Mouse (Mus musculus): ENCODE data around the gene Rpl26.

Rpl26 gene

DNA sequence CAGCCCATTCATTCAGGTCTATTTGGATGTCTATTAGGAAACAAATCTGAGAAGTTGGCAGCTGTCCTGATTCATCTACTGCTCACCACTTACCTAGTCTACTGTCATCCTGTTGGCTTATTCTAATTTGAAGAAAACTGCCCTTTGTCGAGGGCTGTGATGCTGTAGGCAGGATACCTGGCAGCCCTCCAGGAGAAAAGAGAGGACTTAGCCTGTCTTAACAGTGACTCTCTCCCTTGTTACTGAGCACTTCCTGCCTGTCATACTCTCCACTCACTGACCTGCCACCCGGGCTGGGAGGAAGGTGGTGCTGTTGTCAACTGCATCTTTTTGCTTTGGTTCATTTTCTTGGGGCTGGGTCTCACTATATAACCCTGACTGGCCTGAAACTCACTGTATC lies 10.8 kb upstream of the Rpl26 start:
- DNase-seq (ENCODE audit: low spot score) = no peak

DNA sequence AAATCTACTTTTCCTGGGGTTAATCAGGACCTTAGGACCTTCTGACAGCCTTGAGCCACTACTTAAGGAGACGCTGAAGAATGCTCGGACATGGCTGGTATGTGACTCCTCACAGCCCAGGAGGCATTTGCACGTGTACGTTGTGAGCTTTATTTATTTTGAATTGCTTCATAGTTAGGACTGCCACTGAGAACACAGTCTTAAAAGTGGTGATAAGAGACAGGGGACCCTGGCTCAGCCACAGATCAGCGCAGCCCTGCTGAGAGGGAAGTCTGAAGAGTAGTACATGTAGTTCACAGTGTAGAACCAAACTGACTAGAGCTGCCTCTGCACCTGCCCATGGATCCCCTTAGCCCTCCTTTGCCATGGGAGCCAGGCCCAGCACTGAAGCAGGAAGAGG lies 9.6 kb upstream of the Rpl26 start:
- DNase-seq (ENCODE audit: low spot score) = no peak

DNA sequence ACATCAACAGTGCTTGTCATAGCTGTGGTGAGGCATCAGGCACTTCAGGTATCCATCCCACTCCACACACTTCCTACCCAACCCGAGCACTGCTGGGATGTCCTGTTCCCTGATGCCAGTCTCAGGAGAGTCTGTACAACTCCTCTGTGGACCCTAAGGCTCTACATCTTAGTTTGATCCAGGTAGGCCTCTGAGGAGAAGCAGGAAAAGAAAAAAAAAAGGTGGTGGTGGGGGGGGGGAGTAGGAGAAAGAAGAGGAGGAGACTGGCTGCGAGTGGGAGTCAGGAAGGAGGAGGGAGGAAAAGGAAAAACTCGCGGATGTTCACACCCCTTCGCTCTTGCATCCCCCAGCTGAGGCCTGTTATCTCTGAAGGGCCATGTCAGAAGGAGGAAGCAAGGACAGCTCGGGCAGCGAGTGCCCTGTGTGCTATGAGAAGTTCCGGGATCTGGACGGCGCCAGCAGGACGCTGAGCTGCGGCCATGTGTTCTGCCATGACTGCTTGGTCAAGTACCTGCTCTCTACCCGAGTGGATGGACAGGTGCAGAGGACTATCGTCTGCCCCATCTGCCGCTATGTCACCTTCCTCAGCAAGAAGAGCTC lies 9.1 kb upstream of the Rpl26 start:
- DNase-seq (ENCODE audit: low spot score) = no peak

DNA sequence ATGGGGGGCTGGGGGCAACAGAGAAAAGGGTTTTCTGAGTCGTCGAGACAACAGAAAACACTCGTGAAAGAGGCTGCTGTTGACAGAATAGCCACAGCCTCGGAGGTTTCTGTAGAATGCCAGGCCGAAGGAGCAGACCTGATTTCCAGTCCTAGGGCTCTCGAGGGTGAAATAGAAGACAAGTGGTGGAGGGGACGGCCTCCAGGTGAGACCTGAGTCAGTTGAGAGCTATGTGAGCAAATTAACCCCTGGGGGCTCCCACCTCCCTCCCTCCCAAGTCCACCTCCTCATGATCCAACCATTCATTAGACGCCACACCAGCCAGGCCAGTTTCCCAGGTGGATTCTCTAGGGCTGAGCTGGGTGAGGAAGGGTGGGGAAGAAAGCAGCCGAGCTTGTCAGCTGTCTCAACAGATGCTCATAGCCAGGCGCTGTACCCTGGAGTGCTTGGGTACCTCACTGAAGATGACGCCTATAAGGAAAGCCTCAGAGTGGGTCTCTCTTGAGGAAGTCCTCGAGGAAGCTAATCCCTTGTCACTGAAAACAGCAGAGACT lies 7.4 kb upstream of the Rpl26 start:
- DNase-seq (ENCODE audit: low spot score) = no peak

DNA sequence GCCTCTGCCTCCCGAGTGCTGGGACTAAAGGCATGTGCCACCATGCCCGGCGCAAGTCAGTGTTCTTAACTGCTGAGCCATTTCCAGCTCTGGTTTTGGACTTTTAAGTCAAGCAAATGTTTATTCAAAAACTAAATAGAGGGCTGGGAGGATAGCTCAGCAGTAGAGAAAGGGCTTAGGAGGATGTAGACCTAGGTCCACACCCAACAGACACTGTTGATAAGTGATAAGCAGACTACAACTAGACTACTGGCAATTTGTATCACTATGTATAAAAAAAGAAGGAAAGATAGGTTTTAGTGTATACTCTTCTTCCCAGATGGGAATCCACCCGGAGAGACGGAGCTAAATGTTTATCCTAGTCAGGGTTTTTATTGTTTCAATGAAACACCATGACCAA lies 5.1 kb upstream of the Rpl26 start:
- no peak for DNase-seq (ENCODE audit: low spot score)

DNA sequence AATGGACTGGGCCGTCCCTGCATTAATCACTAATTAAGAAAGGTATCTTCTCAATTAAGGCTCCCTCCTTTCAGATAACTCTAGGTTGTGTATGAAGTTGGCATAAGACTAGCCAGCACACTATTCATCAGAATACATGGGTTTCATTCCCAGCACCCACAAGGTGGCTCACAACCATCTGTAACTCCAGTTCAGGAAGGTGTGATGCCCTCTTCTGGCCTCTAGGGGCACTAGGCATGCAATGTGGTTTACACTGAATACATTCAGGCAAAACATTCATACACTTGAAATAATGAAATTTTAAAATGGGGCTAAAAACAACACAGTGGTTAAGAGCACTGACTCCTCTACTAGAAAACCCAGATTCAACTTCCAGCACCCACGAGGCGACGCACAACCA lies 4.3 kb upstream of the Rpl26 start:
- DNase-seq (ENCODE audit: low spot score) = no peak

DNA sequence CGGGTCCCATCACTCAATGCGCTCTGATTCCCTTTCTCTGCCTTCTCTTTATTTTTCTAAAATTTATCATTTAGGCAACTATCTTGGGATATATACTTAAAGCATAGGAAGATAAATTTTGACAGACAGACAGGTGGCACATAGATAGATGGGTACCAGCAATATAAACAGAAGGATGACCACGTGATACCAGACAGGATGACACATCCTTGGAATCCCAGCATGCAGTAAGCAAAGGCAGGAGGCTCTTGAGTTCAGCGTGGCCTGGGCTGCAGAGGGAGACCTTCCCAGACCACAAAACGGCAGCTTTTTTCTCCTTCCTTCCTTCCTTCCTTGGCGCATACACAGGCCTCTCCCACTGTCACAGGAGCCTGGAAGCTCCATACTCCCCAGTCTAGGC lies 3.5 kb upstream of the Rpl26 start:
- no peak for DNase-seq (ENCODE audit: low spot score)

DNA sequence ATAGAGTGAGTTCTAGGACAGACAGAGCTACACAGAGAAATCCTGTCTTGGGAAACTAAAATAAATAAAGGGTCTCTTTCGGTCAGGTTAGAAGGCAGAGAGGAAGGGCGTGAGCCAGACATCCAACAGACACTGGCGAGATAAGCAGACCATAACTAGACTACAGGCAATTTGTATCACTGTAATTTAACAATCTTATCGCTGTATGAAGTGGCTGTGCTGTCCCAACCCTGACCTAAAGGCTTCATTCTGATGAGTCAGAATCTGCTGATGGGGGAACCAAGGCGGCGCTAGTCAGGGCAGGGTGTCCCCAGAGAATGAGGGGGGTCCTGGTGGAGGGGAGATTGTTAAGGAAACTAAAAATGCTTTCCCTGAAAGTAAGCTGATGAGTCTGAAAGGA lies 2.6 kb upstream of the Rpl26 start:
- DNase-seq (ENCODE audit: low spot score) = no peak

DNA sequence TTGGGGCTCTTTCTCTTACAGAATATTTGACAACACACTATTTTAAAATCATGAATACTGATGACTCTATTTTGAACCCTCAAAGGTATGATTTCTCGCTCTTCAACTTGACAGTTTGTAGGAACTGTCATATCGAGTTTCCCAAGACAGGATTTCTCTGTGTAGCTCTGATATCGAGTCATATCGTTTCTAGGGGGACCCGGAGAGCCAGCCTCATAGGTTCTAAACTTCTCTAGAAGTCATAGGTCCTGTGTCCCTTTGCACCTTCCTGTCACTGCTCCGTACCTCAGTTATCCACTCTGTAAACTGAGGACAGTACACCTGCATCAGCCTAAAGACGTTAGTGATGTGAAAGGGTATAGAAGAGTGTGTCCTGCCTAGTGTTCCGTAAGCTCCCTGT lies 1.6 kb upstream of the Rpl26 start:
- DNase-seq (ENCODE audit: low spot score) = no peak

DNA sequence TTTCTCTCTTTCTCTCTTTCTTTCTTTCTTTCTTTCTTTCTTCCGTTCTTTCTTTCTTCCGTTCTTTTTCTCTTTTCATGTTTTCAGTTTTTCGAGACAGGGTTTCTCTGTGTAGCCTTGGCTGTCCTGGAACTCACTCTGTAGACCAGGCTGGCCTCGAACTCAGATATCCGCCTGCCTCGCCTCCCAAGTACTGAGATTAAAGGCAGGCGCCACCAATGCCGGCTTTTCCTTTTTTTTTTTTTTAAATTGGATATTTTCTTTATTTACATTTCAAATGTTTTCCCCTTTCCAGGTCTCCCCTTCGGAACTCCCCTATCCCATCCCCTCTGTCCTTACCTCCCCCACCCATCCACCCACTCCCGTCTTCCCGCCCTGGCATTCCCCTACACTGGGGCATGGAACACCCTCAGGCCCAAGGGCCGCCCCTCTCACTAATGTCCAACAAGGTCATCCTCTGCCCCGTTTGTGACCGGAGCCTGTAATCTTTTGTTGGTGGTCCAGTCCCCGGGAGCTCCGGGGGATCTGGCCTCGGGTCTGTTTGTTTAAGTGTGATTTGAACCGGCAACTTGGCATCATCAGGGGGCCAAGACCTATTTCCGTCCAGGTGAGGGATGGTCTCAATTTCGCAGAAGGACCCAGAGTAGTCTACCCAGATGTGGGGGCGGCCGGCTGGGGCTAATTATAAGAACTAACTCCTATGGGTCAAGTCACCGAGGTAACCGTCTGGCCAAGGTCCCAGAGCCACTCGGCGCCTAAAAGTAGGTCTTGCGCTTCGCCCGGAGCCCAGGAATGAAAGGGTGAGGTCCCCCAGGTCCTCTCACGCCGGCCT lies 648 bp upstream of the Rpl26 start:
- no peak for DNase-seq (ENCODE audit: low spot score)

DNA sequence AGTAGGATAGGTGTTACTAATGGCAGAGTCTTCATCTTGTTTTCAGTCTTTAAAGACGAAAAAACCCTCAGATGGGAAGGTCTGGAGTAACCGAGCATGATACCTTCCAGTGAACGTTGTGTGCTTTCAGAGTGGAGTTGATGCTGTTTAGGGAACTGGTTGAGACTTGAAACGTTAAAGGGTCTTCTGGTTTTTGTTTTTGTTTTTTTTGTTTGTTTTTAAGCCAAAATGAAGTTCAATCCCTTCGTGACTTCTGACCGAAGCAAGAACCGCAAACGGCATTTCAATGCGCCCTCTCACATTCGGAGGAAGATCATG lies 623 bp downstream of the Rpl26 start:
- DNase-seq (ENCODE audit: low spot score) = no peak

DNA sequence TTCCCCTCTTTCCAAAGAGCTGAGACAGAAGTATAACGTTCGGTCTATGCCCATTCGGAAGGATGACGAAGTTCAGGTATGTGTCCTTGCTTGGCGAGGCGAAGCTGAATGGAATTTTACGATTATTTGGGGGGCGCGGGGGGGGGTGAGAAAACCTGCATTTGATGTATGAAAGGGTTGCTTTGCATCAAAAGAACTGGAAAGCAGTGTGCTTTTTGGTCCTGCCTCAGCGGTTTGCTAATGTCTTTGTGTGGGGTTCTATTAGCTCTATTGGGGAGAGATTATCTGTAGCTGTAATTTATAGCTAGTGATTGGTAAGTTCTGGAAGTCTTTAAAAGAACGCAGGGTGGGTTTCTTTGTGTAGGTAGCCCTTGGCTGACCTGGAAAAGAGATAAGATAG lies 984 bp downstream of the Rpl26 start:
- no peak for DNase-seq (ENCODE audit: low spot score)

DNA sequence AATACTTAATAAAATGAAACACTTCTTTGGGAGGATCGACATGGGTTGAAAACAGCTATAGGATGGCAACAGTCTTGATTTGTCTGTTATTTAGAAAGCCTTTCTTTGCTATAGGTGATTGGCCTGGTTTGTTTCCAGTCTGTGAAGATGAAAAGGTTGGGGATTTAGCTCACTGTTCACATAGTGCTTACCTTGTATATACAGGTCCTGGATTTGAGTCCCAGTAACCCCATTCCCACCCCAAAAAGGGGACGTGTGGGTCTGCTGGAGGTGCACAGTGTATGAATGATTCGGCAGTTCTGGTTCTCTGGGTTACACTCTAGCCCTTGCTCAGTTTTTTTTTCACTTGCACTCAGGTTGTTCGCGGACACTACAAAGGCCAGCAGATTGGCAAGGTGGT lies 1.4 kb downstream of the Rpl26 start:
- no peak for DNase-seq (ENCODE audit: low spot score)

DNA sequence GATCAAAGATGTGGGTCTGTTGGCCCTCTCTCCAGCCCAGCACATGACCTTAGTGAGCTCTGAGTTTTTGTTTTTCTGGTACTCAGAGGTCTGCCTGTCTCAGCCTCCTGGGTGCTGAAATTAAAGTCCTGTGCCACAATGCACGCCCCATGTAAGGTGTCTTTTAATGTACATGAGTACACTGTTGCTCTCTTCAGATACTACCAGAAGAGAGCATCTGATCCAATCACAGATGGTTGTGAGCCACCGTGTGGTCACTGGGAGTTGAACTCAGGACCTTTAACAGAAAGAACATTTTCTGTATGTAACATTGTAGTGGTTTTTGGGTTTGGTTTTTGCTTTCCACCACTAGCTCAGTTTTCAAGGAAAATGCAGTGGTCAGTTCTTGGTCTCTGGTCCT lies 2.4 kb downstream of the Rpl26 start:
- DNase-seq (ENCODE audit: low spot score) = no peak

DNA sequence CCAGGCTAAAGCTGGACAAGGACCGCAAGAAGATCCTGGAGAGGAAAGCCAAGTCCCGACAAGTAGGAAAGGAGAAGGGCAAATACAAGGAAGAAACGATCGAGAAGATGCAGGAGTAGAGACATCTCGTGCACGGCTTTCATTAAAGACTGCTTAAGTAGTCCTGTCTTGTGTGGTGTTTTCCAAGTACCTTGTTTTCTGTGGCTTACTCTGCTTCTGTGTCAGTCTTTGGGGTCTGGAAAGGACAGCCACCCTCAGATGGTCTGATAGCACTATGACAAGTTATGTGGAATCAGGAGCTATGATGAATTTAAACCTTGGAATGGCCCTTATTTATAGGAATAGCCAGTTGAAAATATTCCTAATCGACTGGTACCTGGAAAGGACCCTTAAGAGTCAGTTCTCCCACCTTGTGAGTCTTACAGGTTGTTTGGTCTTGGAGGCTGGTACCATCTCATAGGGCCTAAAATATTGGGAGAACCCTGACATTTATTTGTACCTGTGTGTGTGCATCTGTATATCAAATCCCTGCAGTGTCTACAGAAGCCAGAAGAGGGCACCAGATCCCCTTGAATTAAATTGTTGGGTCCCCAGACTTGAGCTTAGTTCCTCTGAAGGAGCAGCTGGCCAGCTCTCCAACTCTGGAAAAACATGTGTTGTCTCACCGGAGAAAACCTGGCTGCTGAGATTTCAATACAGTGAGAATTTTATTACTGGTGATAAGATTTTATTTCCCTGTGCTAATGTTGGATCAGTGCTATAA lies 3.2 kb downstream of the Rpl26 start:
- DNase-seq (ENCODE audit: low spot score) = peak; percentile 75

DNA sequence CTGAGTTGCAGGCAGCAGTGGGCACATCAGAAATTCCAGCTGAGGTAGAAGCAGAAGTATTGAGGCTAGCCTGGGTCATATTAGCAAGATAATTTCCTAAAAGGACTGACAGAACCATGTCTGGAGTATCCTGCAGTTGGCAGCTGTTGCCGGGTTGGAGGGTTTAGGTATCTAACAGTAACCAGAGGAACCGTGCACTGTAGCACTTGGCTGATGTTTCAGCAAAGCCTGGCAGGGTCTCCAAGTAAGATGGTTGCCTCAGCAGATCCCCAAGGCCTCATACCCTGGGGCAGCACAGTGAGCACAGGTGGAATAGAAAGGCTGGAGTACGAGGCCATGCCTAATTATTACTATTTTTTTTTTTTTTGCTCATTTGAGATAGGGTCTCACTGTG lies 3.8 kb downstream of the Rpl26 start:
- no peak for DNase-seq (ENCODE audit: low spot score)

DNA sequence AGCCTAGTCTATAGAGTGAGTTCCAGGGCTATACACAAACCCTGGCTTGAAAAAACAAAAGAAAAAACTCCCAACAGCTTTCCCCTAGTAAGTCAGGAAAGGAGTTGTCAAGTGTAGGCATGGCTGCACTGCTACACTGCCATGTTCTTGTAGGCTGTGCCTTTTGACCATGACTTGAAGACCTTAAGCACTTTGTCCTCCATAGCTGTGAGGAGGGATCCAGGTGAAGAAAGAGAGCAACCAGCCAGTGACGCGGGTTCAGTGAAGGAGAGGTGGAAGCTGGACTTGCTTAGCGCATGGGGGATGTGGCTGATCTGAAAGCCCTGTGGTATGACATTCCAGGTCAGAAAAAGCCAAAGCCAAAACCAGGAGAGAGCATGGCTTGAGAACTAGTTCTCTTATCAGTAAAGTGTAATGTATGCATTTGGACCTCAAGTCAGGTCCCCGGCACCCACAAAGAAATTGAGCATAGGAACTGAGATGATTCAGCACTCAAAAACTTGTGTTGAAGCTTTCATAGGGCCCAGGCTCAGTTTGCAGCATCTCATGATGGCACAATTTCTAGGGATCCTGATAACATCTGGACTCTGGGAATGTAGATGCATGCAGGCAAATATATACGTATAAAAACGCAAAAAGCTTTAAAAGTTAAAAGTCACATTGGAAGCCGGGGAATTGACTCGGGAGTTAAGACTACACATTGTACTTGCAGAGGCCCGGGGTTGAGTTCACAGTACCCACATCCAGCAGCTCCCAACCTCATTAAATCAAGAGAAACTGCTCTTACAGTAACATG lies 4.5 kb downstream of the Rpl26 start:
- DNase-seq (ENCODE audit: low spot score) = no peak

DNA sequence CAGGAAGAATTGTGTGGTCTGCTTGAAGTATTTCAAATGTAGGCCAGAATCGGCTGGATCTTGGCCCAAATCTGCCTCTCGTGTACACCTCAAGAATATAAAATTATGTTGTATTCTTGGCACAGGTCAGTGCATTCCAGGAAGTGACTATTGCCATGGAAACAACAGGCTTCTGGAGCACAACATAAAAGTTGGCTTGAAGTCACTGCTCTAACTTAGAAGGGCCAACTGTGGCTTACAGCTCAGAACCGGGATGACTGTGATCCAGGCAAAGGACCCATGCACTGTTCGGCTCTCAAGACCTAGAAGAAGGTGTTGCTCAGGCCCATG lies 5.0 kb downstream of the Rpl26 start:
- DNase-seq (ENCODE audit: low spot score) = no peak

DNA sequence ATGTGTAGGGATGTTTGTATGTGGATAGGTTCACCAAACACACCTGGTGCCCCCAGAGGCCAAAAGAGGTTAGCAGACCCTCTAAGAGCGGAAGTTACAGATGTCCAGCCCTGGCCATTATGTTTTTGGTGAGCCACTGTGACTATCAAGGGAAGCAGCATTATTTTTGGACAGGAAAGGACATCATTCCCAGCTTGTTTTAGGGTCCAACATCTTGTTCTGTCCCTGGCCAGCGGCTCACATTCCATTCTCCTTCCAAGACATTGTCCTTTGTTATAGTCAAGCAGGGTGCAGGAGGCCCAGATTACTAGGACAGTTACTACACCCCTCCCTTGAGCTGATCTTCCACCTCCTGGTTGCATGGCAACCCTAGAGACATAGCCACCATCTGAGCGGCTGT lies 5.9 kb downstream of the Rpl26 start:
- DNase-seq (ENCODE audit: low spot score) = no peak

DNA sequence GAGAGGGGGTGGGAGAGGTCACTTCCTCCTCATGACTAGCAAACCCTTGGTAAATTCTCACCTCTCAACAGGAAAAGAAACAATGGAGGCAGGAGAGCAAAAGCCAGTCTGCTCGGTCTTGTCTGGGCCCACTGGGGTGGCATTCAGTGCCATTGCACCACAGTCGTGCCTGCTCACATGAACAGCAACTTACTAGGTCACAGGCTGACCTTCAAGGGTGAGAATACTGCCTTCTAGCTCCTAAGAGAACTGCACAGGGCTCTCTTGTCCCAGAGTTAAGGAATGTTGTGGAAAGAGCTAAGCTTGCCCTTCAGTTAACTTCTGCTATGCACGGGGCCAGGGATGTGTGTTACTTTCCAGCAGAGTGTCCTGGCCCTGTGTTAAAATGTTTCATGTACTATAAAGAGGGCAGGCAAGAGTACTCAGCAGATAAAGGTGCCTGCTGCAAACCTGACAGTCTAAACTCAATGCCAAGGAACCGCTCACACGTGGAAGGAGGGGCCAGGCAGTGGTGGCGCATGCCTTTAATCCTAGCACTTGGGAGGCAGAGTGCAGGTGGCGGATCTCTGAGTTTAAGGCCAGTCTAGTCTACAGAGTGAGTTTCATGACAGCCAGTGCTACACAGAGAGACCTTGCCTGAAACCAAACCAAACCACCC lies 7.6 kb downstream of the Rpl26 start:
- DNase-seq (ENCODE audit: low spot score) = no peak

DNA sequence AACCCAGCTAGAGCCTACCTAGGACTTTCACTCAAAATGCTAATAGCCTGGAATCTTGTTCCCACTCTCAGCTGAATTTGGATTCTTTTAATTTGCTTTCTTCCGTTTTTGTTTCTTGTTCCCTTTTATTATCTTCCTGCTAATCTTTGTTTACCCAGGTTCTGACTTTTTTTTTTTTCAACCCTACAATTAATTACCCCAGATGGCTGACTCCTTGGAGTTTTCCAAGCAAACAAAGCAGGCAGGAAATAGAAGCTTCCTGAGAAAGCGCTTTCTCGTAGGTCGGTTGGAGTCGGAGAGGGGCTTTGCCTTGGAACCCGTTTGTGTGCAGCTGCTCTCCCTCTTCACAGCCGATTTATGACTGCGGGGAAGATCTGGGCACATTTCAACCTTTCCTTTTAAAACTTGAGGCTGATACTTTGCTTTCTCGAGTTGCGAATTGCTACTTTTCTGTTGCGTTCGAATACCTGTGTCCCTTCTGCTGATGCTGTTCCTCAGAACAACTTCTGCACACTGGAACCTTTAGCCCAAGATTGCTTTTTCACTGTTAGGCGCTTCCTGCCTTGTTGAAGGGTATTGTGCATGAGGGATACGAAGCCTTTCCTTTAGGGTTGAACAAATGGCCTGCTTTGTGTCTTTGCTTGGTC lies 10.3 kb downstream of the Rpl26 start:
- no peak for DNase-seq (ENCODE audit: low spot score)

DNA sequence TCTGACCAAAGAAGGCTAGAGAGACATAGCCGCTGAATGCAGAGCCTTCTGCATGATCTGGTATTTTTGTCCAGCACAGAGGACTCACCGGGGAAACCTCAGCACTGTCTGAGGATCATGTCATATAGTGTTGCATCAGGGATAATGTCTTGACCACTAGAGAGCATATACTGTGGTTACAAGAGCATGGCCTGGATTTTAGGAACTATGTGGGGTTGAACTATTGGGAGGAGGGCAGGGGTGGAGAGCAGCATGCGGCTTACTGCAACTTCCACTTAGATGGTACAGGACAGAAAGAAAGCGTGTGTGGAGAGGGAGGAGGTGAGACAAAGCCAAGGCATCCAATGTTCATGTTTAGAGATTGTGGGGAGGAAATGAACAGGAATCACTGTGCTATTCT lies 13.2 kb downstream of the Rpl26 start:
- no peak for DNase-seq (ENCODE audit: low spot score)
